Mouse (Mus musculus): ENCODE measurements at regions not wholly inside any gene's neighbourhood (a gene's known extent, or its start where the extent isn't known, plus 50 kb on each side); places are given as distances from the start of the nearest gene placed in this dataset.

GRCm38 (mm10) chr1:81754067-81754466 lies 478.8 kb upstream of the Gm9747 start:
- no peak for DNase-seq

DNA sequence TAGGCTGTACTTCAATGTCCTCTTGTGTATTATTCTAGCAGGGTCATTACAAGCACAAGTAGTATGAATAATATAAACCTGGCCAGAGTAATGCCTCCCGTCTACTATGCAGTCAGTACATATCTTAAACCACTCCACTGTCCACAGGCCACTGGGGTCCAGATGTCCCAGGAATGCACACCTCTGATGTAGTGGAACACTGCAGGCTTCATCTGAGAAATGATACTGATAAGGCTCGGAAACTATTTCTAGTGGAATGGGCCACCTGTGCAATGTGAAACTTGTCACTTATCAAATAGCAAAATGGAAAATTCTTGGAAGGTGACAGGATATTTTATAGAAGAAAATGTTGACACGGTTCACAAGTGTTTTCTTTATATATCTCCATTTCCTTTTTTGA lies 477.6 kb upstream of the Gm9747 start:
- no peak for DNase-seq

GRCm38 (mm10) chr1:81755694-81756093 lies 477.2 kb upstream of the Gm9747 start:
- no peak for DNase-seq

DNA sequence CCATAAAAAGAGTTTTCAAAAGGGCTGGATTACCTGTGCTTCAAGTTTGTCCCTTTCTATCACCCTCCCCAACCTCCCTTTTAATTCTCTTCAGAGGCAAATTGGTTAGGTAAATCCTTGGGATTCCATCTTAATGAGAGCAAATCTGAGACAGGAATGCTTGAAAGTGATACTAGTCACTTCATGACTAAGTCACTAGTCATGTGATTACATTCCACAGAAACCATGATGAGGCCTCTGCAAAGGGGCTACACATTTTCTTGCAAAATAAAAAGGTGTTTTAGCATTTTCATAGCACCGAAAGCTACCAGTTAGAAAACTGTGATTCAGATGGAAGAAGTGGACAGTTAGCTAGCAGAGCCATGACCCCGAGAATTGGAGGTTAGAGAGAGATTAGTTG lies 473.0 kb upstream of the Gm9747 start:
- no peak for DNase-seq

GRCm38 (mm10) chr1:81771704-81772103 lies 461.2 kb upstream of the Gm9747 start:
- no peak for DNase-seq

DNA sequence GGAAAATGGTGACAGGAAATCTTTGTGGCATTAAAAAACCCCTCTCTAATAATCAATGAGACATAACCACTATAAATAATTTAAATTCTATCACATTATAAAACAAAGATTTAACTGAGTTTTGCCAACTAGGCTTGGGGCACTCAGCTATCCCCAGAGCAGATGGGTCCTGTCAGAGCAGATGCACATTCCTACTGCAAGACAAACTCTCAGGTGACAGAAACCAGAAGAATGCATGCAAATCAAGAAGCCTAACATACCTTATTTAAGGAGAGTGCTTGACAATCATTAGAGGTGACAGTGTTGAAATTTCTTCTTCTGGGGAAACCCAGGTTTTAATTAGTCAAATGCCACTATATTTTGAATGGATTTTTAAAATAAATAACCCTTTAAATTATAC lies 452.3 kb upstream of the Gm9747 start:
- no peak for DNase-seq

- no peak for DNase-seq
These were observed 448.6 kb upstream of the Gm9747 start for GRCm38 (mm10) chr1:81784305-81784704.

DNA sequence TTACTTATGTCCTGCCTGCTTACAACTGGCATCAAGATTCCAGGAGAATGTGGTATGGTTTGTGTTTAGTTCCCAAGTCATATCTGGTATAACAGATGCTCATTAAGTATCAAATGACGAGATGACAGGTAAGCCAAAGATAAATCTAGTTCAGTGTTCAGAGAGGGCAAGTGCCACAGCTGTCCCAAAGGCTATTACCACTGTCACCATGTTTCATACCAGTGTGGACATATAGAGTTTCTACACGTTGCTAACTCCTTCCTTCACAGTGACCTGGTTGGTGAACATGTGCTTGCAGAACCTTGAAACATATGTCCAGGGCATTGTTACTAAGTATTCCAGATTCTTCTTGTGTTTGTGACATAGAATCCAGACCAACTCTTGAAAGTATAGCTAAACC lies 438.1 kb upstream of the Gm9747 start:
- DNase-seq, result no peak

DNA sequence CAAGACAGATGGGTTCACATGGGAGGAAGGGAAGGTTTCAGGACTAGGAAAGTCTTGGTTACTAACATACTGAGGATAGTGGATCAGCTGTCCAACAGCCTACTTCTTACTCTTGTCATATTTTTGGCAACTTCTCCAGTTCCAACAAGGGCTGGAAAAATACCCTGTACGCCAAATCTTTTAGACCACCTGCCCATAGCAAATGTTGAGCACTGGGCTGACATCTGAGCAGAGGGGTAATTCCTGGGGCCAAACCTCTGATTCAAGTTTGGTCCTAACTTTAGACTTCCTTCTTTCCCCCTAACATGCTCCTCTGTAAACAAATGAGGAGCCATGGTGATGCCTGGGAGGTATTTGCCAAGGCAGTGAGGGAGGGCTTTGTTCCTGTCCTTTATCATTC lies 437.5 kb upstream of the Gm9747 start:
- DNase-seq, result no peak

GRCm38 (mm10) chr1:81811591-81811990 lies 421.3 kb upstream of the Gm9747 start:
- DNase-seq, result no peak

- no peak for DNase-seq
These were observed 414.0 kb upstream of the Gm9747 start for GRCm38 (mm10) chr1:81818884-81819283.

DNA sequence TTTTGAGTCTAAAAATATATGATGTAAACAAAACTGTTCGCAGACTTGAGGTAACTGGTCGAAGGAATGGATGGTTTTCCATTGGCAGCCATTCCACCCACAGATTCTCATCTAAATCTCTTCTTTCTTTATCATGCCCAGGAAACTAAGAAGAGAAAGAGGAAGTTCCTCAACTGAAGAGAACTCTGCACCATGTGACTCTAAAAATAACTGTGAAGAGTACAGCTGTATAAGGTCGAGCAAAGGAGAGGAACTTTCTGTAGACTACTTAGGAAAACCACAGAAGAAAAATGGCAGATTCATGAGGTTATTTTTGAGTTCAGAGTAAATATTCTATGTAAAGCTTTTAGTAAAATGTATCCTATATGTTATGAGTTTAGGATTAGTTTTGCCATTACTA lies 390.9 kb upstream of the Gm9747 start:
- no peak for DNase-seq

DNA sequence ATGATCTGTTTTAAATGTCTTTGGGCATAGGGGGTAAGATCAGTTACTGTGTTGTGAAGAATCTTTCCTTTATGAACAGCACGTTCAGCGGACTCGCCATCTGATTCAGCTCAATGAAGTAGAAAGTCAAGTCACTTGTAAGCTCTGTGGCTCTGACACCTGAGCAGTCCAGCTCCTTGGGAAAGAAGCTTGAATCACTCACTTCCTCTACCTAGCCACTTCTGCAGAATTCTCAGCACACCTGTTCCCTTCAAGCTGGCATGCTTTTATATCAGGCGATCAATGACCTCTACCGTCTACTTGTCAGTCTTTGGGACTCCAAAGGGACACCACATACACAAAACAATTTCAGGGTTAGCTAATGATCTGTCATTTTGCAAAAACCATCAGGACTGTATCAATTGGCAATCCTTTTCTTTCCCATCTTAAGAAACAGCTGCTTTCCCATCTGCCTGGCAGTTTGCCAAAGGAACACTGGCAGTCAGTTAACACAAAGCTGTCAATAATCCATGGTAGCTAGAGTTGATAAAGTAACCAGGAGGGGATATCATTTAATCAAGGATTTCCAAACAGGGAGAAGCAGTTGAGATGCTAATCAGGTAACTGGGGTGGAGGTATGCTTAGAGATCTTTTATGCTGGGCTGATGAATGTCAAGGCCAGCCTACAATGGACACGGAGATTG lies 382.3 kb upstream of the Gm9747 start:
- DNase-seq, result no peak

DNA sequence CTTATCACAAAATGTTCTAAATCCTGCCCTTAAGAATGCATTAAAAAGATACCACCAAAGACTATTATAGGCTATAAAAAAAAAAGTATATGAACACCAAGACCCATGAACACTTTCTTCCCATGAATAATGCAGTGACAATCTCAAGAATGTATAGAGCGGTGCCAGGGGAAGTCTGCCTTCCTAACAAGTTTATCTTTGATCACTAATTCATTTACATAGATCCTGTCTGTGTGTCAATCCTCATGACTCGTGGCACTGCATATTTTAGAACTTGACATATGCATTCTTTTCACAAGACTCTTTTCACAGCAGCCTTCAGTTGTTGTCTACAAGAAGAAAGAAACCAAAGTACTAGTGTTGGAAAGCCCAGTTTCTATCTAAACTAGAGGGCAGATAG lies 373.4 kb upstream of the Gm9747 start:
- DNase-seq, result no peak

GRCm38 (mm10) chr1:81864571-81864970 lies 368.3 kb upstream of the Gm9747 start:
- DNase-seq, result no peak

GRCm38 (mm10) chr1:81886940-81887531 lies 345.9 kb upstream of the Gm9747 start:
- no peak for DNase-seq

DNA sequence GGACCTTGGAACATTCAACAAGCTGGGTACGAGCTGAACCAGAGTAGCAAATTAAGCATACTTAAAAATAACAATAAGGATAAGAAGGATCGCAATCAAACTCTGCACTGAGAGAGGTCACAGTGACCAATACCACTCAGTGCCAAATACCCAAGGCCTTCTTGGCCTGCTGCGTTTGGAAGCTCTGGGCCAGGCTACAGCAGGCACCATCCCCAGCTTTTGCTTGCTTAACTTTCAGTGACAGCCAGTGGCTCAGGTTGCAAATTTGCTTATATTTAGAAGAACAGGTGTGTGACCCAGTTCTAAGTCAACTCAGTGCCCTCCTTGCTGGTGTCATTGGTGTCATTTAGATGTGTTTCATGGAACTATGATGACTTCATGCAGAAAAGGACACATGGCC lies 335.7 kb upstream of the Gm9747 start:
- DNase-seq, result no peak

DNA sequence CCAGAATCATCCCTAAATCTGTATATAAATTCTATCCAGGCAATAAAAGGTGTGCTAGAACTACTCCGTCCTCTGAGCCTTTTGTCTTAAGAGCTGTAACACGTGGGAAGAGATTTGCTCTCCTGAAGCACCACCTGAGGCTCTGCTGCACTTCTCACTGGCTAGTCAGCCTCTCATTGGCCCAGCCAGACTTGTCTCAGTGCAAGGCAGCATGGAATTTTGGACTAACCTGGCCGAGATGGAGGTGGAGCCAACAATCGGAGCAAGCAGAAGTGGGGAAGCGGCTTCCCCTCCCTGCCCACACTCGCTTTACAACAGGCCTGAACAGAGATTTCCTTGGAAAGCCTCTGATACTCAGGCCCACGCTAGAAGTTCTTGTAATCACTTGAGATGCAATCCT lies 332.1 kb upstream of the Gm9747 start:
- no peak for DNase-seq

GRCm38 (mm10) chr1:81904056-81904455 lies 328.9 kb upstream of the Gm9747 start:
- DNase-seq, result peak; percentile 32

DNA sequence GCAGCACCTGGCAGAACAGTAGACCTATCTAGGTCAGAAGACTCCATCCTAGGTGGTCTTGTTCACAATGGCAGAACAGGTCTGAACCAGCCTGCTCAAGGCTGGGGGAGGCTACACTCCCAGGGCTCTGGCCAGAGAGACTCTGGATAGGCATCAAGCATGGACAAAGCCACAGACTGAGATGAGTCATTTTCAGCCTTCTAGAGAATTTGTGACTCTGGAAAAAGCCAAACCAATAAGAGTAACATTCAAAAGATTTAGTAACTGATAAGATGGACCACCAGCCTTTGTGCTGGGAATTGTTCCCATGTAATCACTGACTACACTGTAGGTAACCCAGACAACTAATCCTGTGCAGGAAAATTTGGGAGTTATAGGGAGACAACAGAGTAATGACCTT lies 320.3 kb upstream of the Gm9747 start:
- no peak for DNase-seq

DNA sequence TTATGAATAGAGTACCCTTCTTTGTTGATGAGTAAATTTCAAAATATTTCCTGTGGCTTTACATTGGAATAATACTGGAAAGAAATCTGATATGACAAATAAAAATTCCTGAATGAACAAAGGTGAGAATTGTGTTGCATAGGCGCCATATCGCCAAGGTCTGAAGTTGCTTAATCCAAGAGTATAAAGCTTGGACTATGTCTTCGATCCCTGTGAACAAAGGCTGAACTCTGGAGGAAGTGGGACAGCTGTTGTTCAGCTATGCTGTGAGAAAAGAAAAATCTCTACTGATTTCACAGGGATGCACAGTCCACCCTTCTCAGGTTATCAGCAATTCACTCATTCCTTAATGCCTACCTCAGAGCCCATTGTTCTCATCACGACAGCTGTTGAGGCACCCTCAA lies 319.3 kb upstream of the Gm9747 start:
- no peak for DNase-seq

DNA sequence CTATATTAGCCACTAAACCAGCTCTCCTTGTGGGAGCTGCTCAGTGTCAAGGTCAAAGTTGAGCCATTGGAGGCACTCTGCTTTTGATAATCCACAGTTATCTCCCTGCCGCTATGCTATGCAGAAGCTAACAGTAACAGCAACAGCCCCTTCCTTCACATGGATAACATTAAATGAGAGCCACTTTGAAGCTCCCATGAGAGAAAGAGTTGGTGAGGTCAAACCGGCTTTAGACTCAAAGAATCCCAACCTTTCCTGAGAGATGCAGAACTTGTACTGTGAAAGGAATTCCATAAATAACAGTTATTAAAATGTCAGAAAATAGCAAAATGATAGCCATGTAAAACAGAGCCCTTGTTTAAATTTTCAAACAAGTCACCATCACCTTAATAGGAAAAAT lies 316.1 kb upstream of the Gm9747 start:
- no peak for DNase-seq

- DNase-seq, result no peak
These were observed 305.2 kb upstream of the Gm9747 start for GRCm38 (mm10) chr1:81927721-81928120.

- DNase-seq, result no peak
These were observed 299.8 kb upstream of the Gm9747 start for GRCm38 (mm10) chr1:81933064-81933463.

- DNase-seq, result no peak
These were observed 287.7 kb upstream of the Gm9747 start for GRCm38 (mm10) chr1:81945236-81945635.

Data from kidney, postnatal 14 days (tissue).